Mouse (Mus musculus): Measurements from ENCODE around the gene Hbp1. TPM values are rescaled to one million over a fixed set of nuclear protein-coding genes. Genes with fewer than 3 reads are reported as not detected.

Gene Hbp1
- polyA plus RNA-seq, 1 experiment, result 27.3 TPM

- Histone ChIP-seq H3K27me3 (ENCODE audit: control insufficient read depth, insufficient read depth, low read length) (no peaks in the 10 kb centered on the region), H3K27ac (ENCODE audit: control insufficient read depth, insufficient read depth, low read depth, low read length) (no peak overlapping the region)
These were observed 23.3 kb upstream of the Hbp1 start for GRCm38 (mm10) chr12:31973473-31974172.

GRCm38 (mm10) chr12:31971547-31971946 lies 21.2 kb upstream of the Hbp1 start:
- no peaks in the 10 kb centered on the region for H3K4me1 ChIP-seq (ENCODE audit: control insufficient read depth, insufficient read depth, low read length)
- no peaks in the 10 kb centered on the region for H3K27me3 ChIP-seq (ENCODE audit: control insufficient read depth, insufficient read depth, low read length)
- no peak overlapping the region for H3K27ac ChIP-seq (ENCODE audit: control insufficient read depth, insufficient read depth, low read depth, low read length)
- no peak overlapping the region for H3K4me3 ChIP-seq (ENCODE audit: control insufficient read depth, low read depth, low read length)
- H3K36me3 ChIP-seq (ENCODE audit: control insufficient read depth, insufficient read depth, low read length), result no peaks in the 10 kb centered on the region
- TF ChIP-seq POLR2A (IDR thresholded peaks at IDR 0.05; ENCODE audit: control insufficient read depth, low read depth, low read length), result no peak
- no peak for TF ChIP-seq CTCF (IDR thresholded peaks at IDR 0.05; ENCODE audit: control insufficient read depth, insufficient read depth, insufficient replicate concordance, low read depth, low read length)

More at GRCm38 (mm10) chr12:31973473-31974172, 23.3 kb upstream of the Hbp1 start:
- H3K4me1 ChIP-seq (ENCODE audit: control insufficient read depth, insufficient read depth, low read length), result no peaks in the 10 kb centered on the region
- no peaks in the 10 kb centered on the region for H3K36me3 ChIP-seq (ENCODE audit: control insufficient read depth, insufficient read depth, low read length)
- H3K4me3 ChIP-seq (ENCODE audit: control insufficient read depth, low read depth, low read length), result no peak overlapping the region
- TF ChIP-seq CTCF (IDR thresholded peaks at IDR 0.05; ENCODE audit: control insufficient read depth, insufficient read depth, insufficient replicate concordance, low read depth, low read length) (no peak), POLR2A (IDR thresholded peaks at IDR 0.05; ENCODE audit: control insufficient read depth, low read depth, low read length) (no peak)

- no peak overlapping the region for H3K27ac ChIP-seq (ENCODE audit: control insufficient read depth, insufficient read depth, low read depth, low read length)
- no peaks in the 10 kb centered on the region for H3K27me3 ChIP-seq (ENCODE audit: control insufficient read depth, insufficient read depth, low read length)
- H3K4me1 ChIP-seq (ENCODE audit: control insufficient read depth, insufficient read depth, low read length), result no peaks in the 10 kb centered on the region
- no peak overlapping the region for H3K4me3 ChIP-seq (ENCODE audit: control insufficient read depth, low read depth, low read length)
- no peak for TF ChIP-seq POLR2A (IDR thresholded peaks at IDR 0.05; ENCODE audit: control insufficient read depth, low read depth, low read length)
- no peak for TF ChIP-seq CTCF (IDR thresholded peaks at IDR 0.05; ENCODE audit: control insufficient read depth, insufficient read depth, insufficient replicate concordance, low read depth, low read length)
- no peaks in the 10 kb centered on the region for H3K36me3 ChIP-seq (ENCODE audit: control insufficient read depth, insufficient read depth, low read length)
These were observed 18.8 kb upstream of the Hbp1 start for GRCm38 (mm10) chr12:31969111-31969510.

- TF ChIP-seq CTCF (IDR thresholded peaks at IDR 0.05; ENCODE audit: control insufficient read depth, insufficient read depth, insufficient replicate concordance, low read depth, low read length), result no peak
- TF ChIP-seq POLR2A (IDR thresholded peaks at IDR 0.05; ENCODE audit: control insufficient read depth, low read depth, low read length), result no peak
- Histone ChIP-seq H3K27ac (ENCODE audit: control insufficient read depth, insufficient read depth, low read depth, low read length) (no peak overlapping the region), H3K4me3 (ENCODE audit: control insufficient read depth, low read depth, low read length) (no peak overlapping the region)
These were observed 17.2 kb upstream of the Hbp1 start for GRCm38 (mm10) chr12:31967536-31967935.

GRCm38 (mm10) chr12:31966405-31966804 lies 16.1 kb upstream of the Hbp1 start:
- Histone ChIP-seq H3K4me1 (ENCODE audit: control insufficient read depth, insufficient read depth, low read length) (no peaks in the 10 kb centered on the region), H3K36me3 (ENCODE audit: control insufficient read depth, insufficient read depth, low read length) (no peaks in the 10 kb centered on the region), H3K4me3 (ENCODE audit: control insufficient read depth, low read depth, low read length) (no peak overlapping the region), H3K27me3 (ENCODE audit: control insufficient read depth, insufficient read depth, low read length) (no peaks in the 10 kb centered on the region), H3K27ac (ENCODE audit: control insufficient read depth, insufficient read depth, low read depth, low read length) (no peak overlapping the region)
- TF ChIP-seq POLR2A (IDR thresholded peaks at IDR 0.05; ENCODE audit: control insufficient read depth, low read depth, low read length) (no peak), CTCF (IDR thresholded peaks at IDR 0.05; ENCODE audit: control insufficient read depth, insufficient read depth, insufficient replicate concordance, low read depth, low read length) (no peak)

More at GRCm38 (mm10) chr12:31967536-31967935, 17.2 kb upstream of the Hbp1 start:
- Histone ChIP-seq H3K4me1 (ENCODE audit: control insufficient read depth, insufficient read depth, low read length) (no peaks in the 10 kb centered on the region), H3K36me3 (ENCODE audit: control insufficient read depth, insufficient read depth, low read length) (no peaks in the 10 kb centered on the region), H3K27me3 (ENCODE audit: control insufficient read depth, insufficient read depth, low read length) (no peaks in the 10 kb centered on the region)

GRCm38 (mm10) chr12:31965517-31966212 lies 15.3 kb upstream of the Hbp1 start:
- no peaks in the 10 kb centered on the region for H3K36me3 ChIP-seq (ENCODE audit: control insufficient read depth, insufficient read depth, low read length)
- H3K27ac ChIP-seq (ENCODE audit: control insufficient read depth, insufficient read depth, low read depth, low read length), result no peak overlapping the region
- TF ChIP-seq CTCF (IDR thresholded peaks at IDR 0.05; ENCODE audit: control insufficient read depth, insufficient read depth, insufficient replicate concordance, low read depth, low read length), result no peak
- no peak for TF ChIP-seq POLR2A (IDR thresholded peaks at IDR 0.05; ENCODE audit: control insufficient read depth, low read depth, low read length)
- H3K27me3 ChIP-seq (ENCODE audit: control insufficient read depth, insufficient read depth, low read length), result no peaks in the 10 kb centered on the region
- no peaks in the 10 kb centered on the region for H3K4me1 ChIP-seq (ENCODE audit: control insufficient read depth, insufficient read depth, low read length)
- no peak overlapping the region for H3K4me3 ChIP-seq (ENCODE audit: control insufficient read depth, low read depth, low read length)

GRCm38 (mm10) chr12:31964074-31964473 lies 13.7 kb upstream of the Hbp1 start:
- Histone ChIP-seq H3K4me3 (ENCODE audit: control insufficient read depth, low read depth, low read length) (no peak overlapping the region), H3K27me3 (ENCODE audit: control insufficient read depth, insufficient read depth, low read length) (no peaks in the 10 kb centered on the region), H3K27ac (ENCODE audit: control insufficient read depth, insufficient read depth, low read depth, low read length) (no peak overlapping the region), H3K4me1 (ENCODE audit: control insufficient read depth, insufficient read depth, low read length) (no peaks in the 10 kb centered on the region), H3K36me3 (ENCODE audit: control insufficient read depth, insufficient read depth, low read length) (no peaks in the 10 kb centered on the region)
- TF ChIP-seq POLR2A (IDR thresholded peaks at IDR 0.05; ENCODE audit: control insufficient read depth, low read depth, low read length) (no peak), CTCF (IDR thresholded peaks at IDR 0.05; ENCODE audit: control insufficient read depth, insufficient read depth, insufficient replicate concordance, low read depth, low read length) (no peak)

Measured in testis, adult 2 months (tissue).